Mouse (Mus musculus) midbrain, postnatal 0 days (tissue): ENCODE data around the gene Rgs14. TPM values are rescaled to one million over a fixed set of nuclear protein-coding genes. Genes with fewer than 3 reads are reported as not detected.

Experiments used
- ATAC-seq: fragments of 200-750 bp; cut with Nextera tagmentation; 2 replicates; pipeline ENCODE4 v1.8.0; 2017; ENCODE audit warnings: moderate number of reproducible peaks, mild to moderate bottlenecking, moderate TSS enrichment, moderate library complexity; ENCODE audit not compliant: low FRiP score
- DNase-seq: peaks from one replicate; pipeline ENCODE4 v3.0.0-alpha.2; 2015; ENCODE audit warnings: low spot score
- H3K27ac ChIP-seq: fragments of 300-500 bp; sonication (generic); 2 replicates; pipeline ENCODE4 v1.5.1; 2014; ENCODE audit warnings: low read depth, mild to moderate bottlenecking, low read length, mixed read lengths
- H3K27me3 ChIP-seq: fragments of 300-500 bp; sonication (generic); 2 replicates; pipeline ENCODE4 v1.6.1; 2014; ENCODE audit warnings: low read length, control low read depth, mixed read lengths; ENCODE audit not compliant: insufficient read depth
- H3K36me3 ChIP-seq: fragments of 300-500 bp; sonication (generic); 2 replicates; pipeline ENCODE4 v1.6.1; 2014; ENCODE audit warnings: low read length, control low read depth, mixed read lengths; ENCODE audit not compliant: insufficient read depth
- H3K4me1 ChIP-seq: fragments of 300-500 bp; sonication (generic); 2 replicates; pipeline ENCODE4 v1.6.1; 2014; ENCODE audit warnings: mild to moderate bottlenecking, control low read depth, antibody characterized with exemption, low read length, mixed read lengths; ENCODE audit not compliant: insufficient read depth
- H3K4me2 ChIP-seq: fragments of 300-500 bp; sonication (generic); 2 replicates; pipeline ENCODE4 v1.6.1; 2014; ENCODE audit warnings: low read depth, mild to moderate bottlenecking, low read length, mixed read lengths; ENCODE audit not compliant: poor library complexity, severe bottlenecking
- H3K4me3 ChIP-seq: fragments of 300-500 bp; sonication (generic); 2 replicates; pipeline ENCODE4 v1.5.1; 2014; ENCODE audit warnings: low read depth, mild to moderate bottlenecking, low read length, moderate library complexity
- H3K9ac ChIP-seq: fragments of 300-500 bp; sonication (generic); replicated peaks from 2 replicates; pipeline ENCODE4 v1.6.1; 2014; ENCODE audit warnings: mild to moderate bottlenecking, low read length, moderate library complexity, mixed read lengths; ENCODE audit not compliant: poor library complexity, severe bottlenecking
- H3K9me3 ChIP-seq: fragments of 300-500 bp; sonication (generic); 2 replicates; pipeline ENCODE4 v1.6.1; 2016; ENCODE audit warnings: low read length, control low read depth
- CTCF ChIP-seq: IDR thresholded peaks from 2 replicates; pipeline ENCODE4 v1.5.1; 2016; ENCODE audit warnings: antibody characterized with exemption, mild to moderate bottlenecking
- WGBS: fragments of 180-500 bp; shearing (Covaris S2); extraction: QIAGEN DNeasy Blood & Tissue Kit; methylation state at CpG from one replicate; pipeline ENCODE4 v1.1.7; 2014; 5-methylcytosine and 5-hydroxymethylcytosine counted together
- polyA plus RNA-seq: library from polyadenylated mRNA; unstranded; fragments of >200 nt; fragmentation: Nextera tagmentation; extraction: Ambion mirVana; gene quantifications from 2 replicates; pipeline ENCODE4 v1.2.1, GENCODE M21; 2015
- total RNA-seq: library from RNA; depleted of rRNA; stranded (reverse); fragments of >200 nt; gene quantifications from 2 replicates; pipeline ENCODE4 v1.2.3, GENCODE M21; 2014; rRNA removed

The Rgs14 gene
- total and polyA plus RNA-seq, 2 experiments from 2014 or later, result 0.44 to 1.5 TPM

DNA sequence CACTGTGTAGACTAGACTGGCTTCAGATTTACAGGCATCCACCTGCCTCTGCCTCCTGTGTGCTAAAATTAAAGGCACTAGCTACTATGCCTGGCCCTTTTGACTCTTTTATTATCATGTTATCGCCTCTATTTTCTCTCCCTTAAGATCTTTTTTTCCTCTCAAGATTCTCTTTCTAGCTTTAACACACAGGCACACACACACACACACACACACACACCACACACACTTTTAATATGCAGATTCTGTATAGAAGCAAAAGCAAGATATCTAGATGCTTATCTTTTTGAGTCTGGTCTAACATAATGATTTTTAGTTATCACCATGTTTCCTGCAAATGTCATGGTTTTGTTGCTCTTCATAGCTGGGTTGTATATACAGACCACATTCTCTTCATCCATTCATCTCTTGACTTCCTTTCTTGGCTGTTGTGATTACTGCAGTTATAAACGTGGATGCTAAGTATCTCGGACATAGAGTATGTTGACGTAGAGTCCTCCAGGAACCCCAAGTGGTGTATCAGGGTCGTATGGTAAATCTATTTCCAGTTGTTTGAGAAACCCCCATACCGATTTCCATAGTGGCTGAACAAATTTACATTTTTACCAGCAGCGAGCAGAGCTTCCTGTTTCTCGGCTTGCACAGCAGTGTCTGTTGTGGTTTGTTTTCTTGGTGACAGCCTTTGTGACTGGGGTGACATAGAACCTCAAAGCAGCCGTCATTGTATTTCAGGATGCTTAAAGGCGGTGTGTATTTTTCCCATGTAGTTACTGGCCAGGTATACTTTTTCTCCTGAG lies 62.6 kb downstream of the Rgs14 start:
- 77% methylated on average over 10 of the region's 10 CpGs for WGBS
- no peak for DNase-seq
- no peaks in the 10 kb centered on the region for H3K4me1 ChIP-seq
- no peaks in the 10 kb centered on the region for H3K27me3 ChIP-seq
- no peak for ATAC-seq
- H3K27ac ChIP-seq, result no peak overlapping the region
- no peak overlapping the region for H3K4me3 ChIP-seq
- H3K9ac ChIP-seq, result no peak overlapping the region
- H3K4me2 ChIP-seq, result no peak overlapping the region
- TF ChIP-seq CTCF, result no peak
- no peaks in the 10 kb centered on the region for H3K36me3 ChIP-seq
- H3K9me3 ChIP-seq, result no peaks in the 10 kb centered on the region

Other genes with a start within 250 kb of the Rgs14 start
- not detected in 2 replicates for gene Gm17617, start 236.2 kb upstream of the Rgs14 start, total RNA-seq
- not detected in 2 replicates for gene Gm17617, start 236.2 kb upstream of the Rgs14 start, polyA plus RNA-seq
- 0.44 and 0.61 TPM in 2 replicates for gene Fgfr4, start 217.1 kb upstream of the Rgs14 start, total RNA-seq
- 0.52 and 0.63 TPM in 2 replicates for gene Fgfr4, start 217.1 kb upstream of the Rgs14 start, polyA plus RNA-seq
- 103 and 111 TPM in 2 replicates for gene Nsd1, start 159.9 kb upstream of the Rgs14 start, total RNA-seq
- 47.0 and 56.2 TPM in 2 replicates for gene Nsd1, start 159.9 kb upstream of the Rgs14 start, polyA plus RNA-seq
- 208 and 210 TPM in 2 replicates for gene Prelid1, start 49.2 kb upstream of the Rgs14 start, total RNA-seq
- 318 and 326 TPM in 2 replicates for gene Prelid1, start 49.2 kb upstream of the Rgs14 start, polyA plus RNA-seq
- 70.0 and 88.1 TPM in 2 replicates for gene Rab24, start 47.8 kb upstream of the Rgs14 start, total RNA-seq
- gene Rab24, start 47.8 kb upstream of the Rgs14 start, polyA plus RNA-seq, result 83.2 and 84.2 TPM in 2 replicates
- gene Mxd3, start 39.9 kb upstream of the Rgs14 start, total RNA-seq, result 6.6 and 7.2 TPM in 2 replicates
- gene Mxd3, start 39.9 kb upstream of the Rgs14 start, polyA plus RNA-seq, result 3.5 and 3.6 TPM in 2 replicates
- 55.7 and 55.9 TPM in 2 replicates for gene Lman2, start 6.9 kb upstream of the Rgs14 start, total RNA-seq
- 32.8 and 35.0 TPM in 2 replicates for gene Lman2, start 6.9 kb upstream of the Rgs14 start, polyA plus RNA-seq
- not detected in 2 replicates for gene Slc34a1, start 28.5 kb downstream of the Rgs14 start, total RNA-seq
- 0.04 TPM in 1 of 2 replicates, not detected in the other for gene Slc34a1, start 28.5 kb downstream of the Rgs14 start, polyA plus RNA-seq
- 0.71 TPM in 1 of 2 replicates, not detected in the other for gene Pfn3, start 45.5 kb downstream of the Rgs14 start, total RNA-seq
- gene Pfn3, start 45.5 kb downstream of the Rgs14 start, polyA plus RNA-seq, result 1.5 and 1.6 TPM in 2 replicates
- not detected in 2 replicates for gene F12, start 57.1 kb downstream of the Rgs14 start, total RNA-seq
- gene F12, start 57.1 kb downstream of the Rgs14 start, polyA plus RNA-seq, result 0.43 and 0.49 TPM in 2 replicates
- gene Grk6, start 75.3 kb downstream of the Rgs14 start, total RNA-seq, result 70.4 and 71.9 TPM in 2 replicates
- 35.5 and 35.8 TPM in 2 replicates for gene Grk6, start 75.3 kb downstream of the Rgs14 start, polyA plus RNA-seq
- 101 and 131 TPM in 2 replicates for gene Prr7, start 94.5 kb downstream of the Rgs14 start, total RNA-seq
- 6.6 and 8.1 TPM in 2 replicates for gene Prr7, start 94.5 kb downstream of the Rgs14 start, polyA plus RNA-seq
- gene Dbn1, start 118.4 kb downstream of the Rgs14 start, total RNA-seq, result 498 and 510 TPM in 2 replicates
- gene Dbn1, start 118.4 kb downstream of the Rgs14 start, polyA plus RNA-seq, result 482 and 484 TPM in 2 replicates
- gene Pdlim7, start 143.9 kb downstream of the Rgs14 start, total RNA-seq, result 32.3 and 41.3 TPM in 2 replicates
- 153 and 171 TPM in 2 replicates for gene Pdlim7, start 143.9 kb downstream of the Rgs14 start, polyA plus RNA-seq
- gene Dok3, start 159.6 kb downstream of the Rgs14 start, total RNA-seq, result 3.0 and 4.5 TPM in 2 replicates
- gene Dok3, start 159.6 kb downstream of the Rgs14 start, polyA plus RNA-seq, result 1.4 and 1.6 TPM in 2 replicates
- 51.9 and 58.9 TPM in 2 replicates for gene Ddx41, start 166.9 kb downstream of the Rgs14 start, total RNA-seq
- 45.4 and 49.1 TPM in 2 replicates for gene Ddx41, start 166.9 kb downstream of the Rgs14 start, polyA plus RNA-seq
- gene Fam193b, start 201.4 kb downstream of the Rgs14 start, total RNA-seq, result 73.9 and 90.6 TPM in 2 replicates
- gene Fam193b, start 201.4 kb downstream of the Rgs14 start, polyA plus RNA-seq, result 42.7 and 43.5 TPM in 2 replicates
- gene Tmed9, start 204.0 kb downstream of the Rgs14 start, total RNA-seq, result 57.6 and 62.5 TPM in 2 replicates
- 101 and 102 TPM in 2 replicates for gene Tmed9, start 204.0 kb downstream of the Rgs14 start, polyA plus RNA-seq
- 62.6 and 67.7 TPM in 2 replicates for gene B4galt7, start 230.2 kb downstream of the Rgs14 start, total RNA-seq
- 50.1 and 55.1 TPM in 2 replicates for gene B4galt7, start 230.2 kb downstream of the Rgs14 start, polyA plus RNA-seq